Mouse (Mus musculus) myocyte (in vitro differentiated cells): ENCODE results near the gene Zc2hc1b. TPM values are rescaled to one million over a fixed set of nuclear protein-coding genes. Genes with fewer than 3 reads are reported as not detected.
"Not testable (repeated sequence)": the region's sequence is repeated elsewhere in the genome, so short reads cannot be mapped to it uniquely, and the experiment has no call there.

ENCODE experiments used
- H3K27me3 ChIP-seq: one replicate; pipeline ENCODE4 v1.6.1; 2011; ENCODE audit not compliant: control insufficient read depth, insufficient read depth, insufficient read length
- H3K36me3 ChIP-seq: one replicate; pipeline ENCODE4 v1.6.1; 2011; ENCODE audit not compliant: control insufficient read depth, insufficient read depth
- H3K4me2 ChIP-seq: one replicate; pipeline ENCODE4 v1.6.1; 2011; ENCODE audit warnings: low read depth, control low read depth
- H3K4me3 ChIP-seq: one replicate; pipeline ENCODE4 v1.5.1; 2011; ENCODE audit warnings: mild to moderate bottlenecking, control low read depth, moderate library complexity
- H3K79me2 ChIP-seq: one replicate; pipeline ENCODE4 v1.6.1; 2011; ENCODE audit not compliant: control insufficient read depth, insufficient read depth
- H3ac ChIP-seq: one replicate; pipeline ENCODE4 v1.6.1; 2011; ENCODE audit not compliant: control insufficient read depth, insufficient read length
- CEBPB ChIP-seq: IDR thresholded peaks from 2 replicates; pipeline ENCODE4 v1.6.1; 2011; ENCODE audit warnings: mild to moderate bottlenecking, moderate library complexity; ENCODE audit not compliant: poor library complexity, insufficient read depth, severe bottlenecking
- E2F4 ChIP-seq: IDR thresholded peaks from one replicate; pipeline ENCODE4 v1.6.1; 2011; ENCODE audit warnings: mild to moderate bottlenecking, control low read depth, moderate library complexity; ENCODE audit not compliant: insufficient read depth
- MAX ChIP-seq: IDR thresholded peaks from one replicate; pipeline ENCODE4 v1.6.1; 2011; ENCODE audit warnings: low read depth, mild to moderate bottlenecking, control low read depth
- MYOD1 ChIP-seq, 3 experiments: IDR thresholded peaks; one replicate each; pipeline ENCODE4 v1.6.1; 2011; ENCODE audit warnings: control low read depth in 2 of 3, low read depth in 2 of 3, mild to moderate bottlenecking in 2 of 3, moderate library complexity in 1 of 3; ENCODE audit not compliant: insufficient read length in 2 of 3, control insufficient read depth in 1 of 3
- MYOG ChIP-seq, 3 experiments: IDR thresholded peaks; one replicate each; pipeline ENCODE4 v1.6.1; 2011; ENCODE audit warnings: control low read depth in 2 of 3, low read depth in 2 of 3, mild to moderate bottlenecking in 2 of 3; ENCODE audit not compliant: insufficient read length in 2 of 3, control insufficient read depth in 1 of 3, insufficient read depth in 1 of 3
- POLR2A ChIP-seq: IDR thresholded peaks from one replicate; pipeline ENCODE4 v1.6.1; 2011; ENCODE audit warnings: low read depth, mild to moderate bottlenecking, control low read depth, moderate library complexity; ENCODE audit not compliant: insufficient read length
- POLR2AphosphoS2 ChIP-seq: IDR thresholded peaks from one replicate; pipeline ENCODE4 v1.6.1; 2011; ENCODE audit warnings: low read depth, control low read depth; ENCODE audit not compliant: insufficient read length
- REST ChIP-seq: IDR thresholded peaks from one replicate; pipeline ENCODE4 v1.6.1; 2011; ENCODE audit warnings: mild to moderate bottlenecking, control low read depth, moderate library complexity; ENCODE audit not compliant: insufficient read depth, insufficient read length
- SRF ChIP-seq: IDR thresholded peaks from one replicate; pipeline ENCODE4 v1.6.1; 2011; ENCODE audit warnings: low read depth; ENCODE audit not compliant: control insufficient read depth, insufficient read length
- TCF12 ChIP-seq: IDR thresholded peaks from one replicate; pipeline ENCODE4 v1.6.1; 2011; ENCODE audit warnings: mild to moderate bottlenecking, control low read depth; ENCODE audit not compliant: poor library complexity, insufficient read depth, severe bottlenecking
- TCF3 ChIP-seq: IDR thresholded peaks from one replicate; pipeline ENCODE4 v1.6.1; 2011; ENCODE audit warnings: low read depth, control low read depth; ENCODE audit not compliant: insufficient read length
- USF1 ChIP-seq: IDR thresholded peaks from one replicate; pipeline ENCODE4 v1.6.1; 2011; ENCODE audit warnings: low read depth, mild to moderate bottlenecking, control low read depth, moderate library complexity
- polyA plus RNA-seq: library from polyadenylated mRNA; unstranded; fragments of >200 nt; fragmentation: generic; extraction: Trizol; gene quantifications from one replicate; pipeline ENCODE4 v1.2.1, GENCODE M21; 2012; ENCODE audit warnings: missing spikeins

Gene Zc2hc1b
- polyA plus RNA-seq, 1 experiment: not detected

GRCm38 (mm10) chr10:13209061-13209460, 31.2 kb upstream of the Zc2hc1b start:
- no peak for TF ChIP-seq REST
- TF ChIP-seq POLR2A: no peak
- no peak for TF ChIP-seq MYOD1 (IDR thresholded peaks at IDR 0.05; ENCODE audit: control insufficient read depth in 1 of 3, insufficient read length in 2 of 3, low read depth in 2 of 3)
- TF ChIP-seq MAX: no peak
- TF ChIP-seq USF1: no peak
- TF ChIP-seq TCF12: no peak
- no peak overlapping the region for H3K4me2 ChIP-seq
- H3K27me3 ChIP-seq: peaks cover 22% of the 10 kb centered on the region

GRCm38 (mm10) chr10:13201741-13202293, 24.0 kb upstream of the Zc2hc1b start:
- H3K4me3 ChIP-seq: no peak overlapping the region
- H3ac ChIP-seq: no peak overlapping the region
- no peak overlapping the region for H3K4me2 ChIP-seq
- H3K79me2 ChIP-seq: no peaks in the 10 kb centered on the region
- TF ChIP-seq REST: no peak
- TF ChIP-seq MYOG (IDR thresholded peaks at IDR 0.05; ENCODE audit: control insufficient read depth in 1 of 3, insufficient read depth in 1 of 3, insufficient read length in 2 of 3, low read depth in 2 of 3): no peak
- TF ChIP-seq TCF12: no peak
- no peak for TF ChIP-seq POLR2AphosphoS2
- no peak for TF ChIP-seq MYOD1 (IDR thresholded peaks at IDR 0.05; ENCODE audit: control insufficient read depth in 1 of 3, insufficient read length in 2 of 3, low read depth in 2 of 3)
- TF ChIP-seq TCF3: no peak
- no peak for TF ChIP-seq CEBPB
- no peak for TF ChIP-seq SRF
- TF ChIP-seq USF1: no peak
- TF ChIP-seq MAX: no peak
- no peak for TF ChIP-seq POLR2A
- TF ChIP-seq E2F4: no peak
- H3K36me3 ChIP-seq: no peaks in the 10 kb centered on the region
- H3K27me3 ChIP-seq: peaks cover 5% of the 10 kb centered on the region

More at GRCm38 (mm10) chr10:13209061-13209460, 31.2 kb upstream of the Zc2hc1b start:
- Histone ChIP-seq H3K36me3 (no peaks in the 10 kb centered on the region), H3K4me3 (no peak overlapping the region), H3K79me2 (no peaks in the 10 kb centered on the region), H3ac (no peak overlapping the region)

GRCm38 (mm10) chr10:13200862-13201261, 23.0 kb upstream of the Zc2hc1b start:
- peaks cover 5% of the 10 kb centered on the region for H3K27me3 ChIP-seq
- H3ac ChIP-seq: no peak overlapping the region
- no peak overlapping the region for H3K4me3 ChIP-seq
- H3K36me3 ChIP-seq: no peaks in the 10 kb centered on the region
- no peak overlapping the region for H3K4me2 ChIP-seq
- TF ChIP-seq MYOD1 (IDR thresholded peaks at IDR 0.05; ENCODE audit: control insufficient read depth in 1 of 3, insufficient read length in 2 of 3, low read depth in 2 of 3) (no peak), CEBPB (no peak), E2F4 (no peak), REST (no peak), POLR2AphosphoS2 (no peak)
- no peaks in the 10 kb centered on the region for H3K79me2 ChIP-seq

- peaks cover 5% of the 10 kb centered on the region for H3K27me3 ChIP-seq
- no peak overlapping the region for H3ac ChIP-seq
- H3K4me3 ChIP-seq: no peak overlapping the region
- no peak overlapping the region for H3K4me2 ChIP-seq
- TF ChIP-seq MYOG (IDR thresholded peaks at IDR 0.05; ENCODE audit: control insufficient read depth in 1 of 3, insufficient read depth in 1 of 3, insufficient read length in 2 of 3, low read depth in 2 of 3) (no peak), CEBPB (no peak), E2F4 (no peak), TCF3 (no peak), TCF12 (no peak), USF1 (no peak), MYOD1 (IDR thresholded peaks at IDR 0.05; ENCODE audit: control insufficient read depth in 1 of 3, insufficient read length in 2 of 3, low read depth in 2 of 3) (no peak), SRF (no peak), MAX (no peak), POLR2A (no peak)
- H3K79me2 ChIP-seq: no peaks in the 10 kb centered on the region
- no peaks in the 10 kb centered on the region for H3K36me3 ChIP-seq
Measured at GRCm38 (mm10) chr10:13199234-13199633, 21.4 kb upstream of the Zc2hc1b start.

- no peak overlapping the region for H3K4me3 ChIP-seq
Measured at GRCm38 (mm10) chr10:13196872-13197507, 19.2 kb upstream of the Zc2hc1b start.

GRCm38 (mm10) chr10:13193496-13193895, 15.7 kb upstream of the Zc2hc1b start:
- Histone ChIP-seq H3K4me3 (peak overlapping the region; percentile 88), H3ac (peak overlapping the region; percentile 63), H3K4me2 (peak overlapping the region; percentile 77), H3K36me3 (peaks cover 13% of the 10 kb centered on the region)
- not testable (repeated sequence) for H3K79me2 ChIP-seq, H3K27me3 ChIP-seq

More at GRCm38 (mm10) chr10:13196872-13197507, 19.2 kb upstream of the Zc2hc1b start:
- no peak for TF ChIP-seq MAX
- no peak for TF ChIP-seq REST
- TF ChIP-seq CEBPB: no peak
- no peak for TF ChIP-seq MYOD1 (IDR thresholded peaks at IDR 0.05; ENCODE audit: control insufficient read depth in 1 of 3, insufficient read length in 2 of 3, low read depth in 2 of 3)
- TF ChIP-seq SRF: no peak
- TF ChIP-seq E2F4: no peak
- TF ChIP-seq TCF12: no peak
- no peak for TF ChIP-seq USF1
- no peak for TF ChIP-seq POLR2AphosphoS2
- TF ChIP-seq POLR2A: no peak
- TF ChIP-seq TCF3: no peak
- no peak for TF ChIP-seq MYOG (IDR thresholded peaks at IDR 0.05; ENCODE audit: control insufficient read depth in 1 of 3, insufficient read depth in 1 of 3, insufficient read length in 2 of 3, low read depth in 2 of 3)
- Histone ChIP-seq H3ac (no peak overlapping the region), H3K27me3 (peaks cover 5% of the 10 kb centered on the region), H3K4me2 (no peak overlapping the region), H3K79me2 (peaks cover 7% of the 10 kb centered on the region), H3K36me3 (no peaks in the 10 kb centered on the region)
